Mouse (Mus musculus) intestine, embryonic 15.5 days (tissue): Measurements from ENCODE around the gene Gm5890. TPM values are rescaled to one million over a fixed set of nuclear protein-coding genes. Genes with fewer than 3 reads are reported as not detected.
"Not testable (repeated sequence)": the region's sequence is repeated elsewhere in the genome, so short reads cannot be mapped to it uniquely, and the experiment has no call there.

Experiments
- ATAC-seq: fragments of 200-750 bp; cut with Nextera tagmentation; 2 replicates; pipeline ENCODE4 v1.8.0; 2017; ENCODE audit warnings: moderate TSS enrichment, moderate library complexity
- H3K27ac ChIP-seq: fragments of 300-500 bp; sonication (generic); 2 replicates; pipeline ENCODE4 v1.5.1; 2015; ENCODE audit warnings: mild to moderate bottlenecking, inconsistent platforms
- H3K27me3 ChIP-seq: fragments of 300-500 bp; sonication (generic); replicated peaks from 2 replicates; pipeline ENCODE4 v1.6.1; 2015; ENCODE audit warnings: inconsistent platforms
- H3K36me3 ChIP-seq: fragments of 300-500 bp; sonication (generic); 2 replicates; pipeline ENCODE4 v1.6.1; 2015; ENCODE audit warnings: inconsistent platforms
- H3K4me1 ChIP-seq: fragments of 300-500 bp; sonication (generic); replicated peaks from 2 replicates; pipeline ENCODE4 v1.6.1; 2015; ENCODE audit warnings: inconsistent platforms
- H3K4me2 ChIP-seq: fragments of 300-500 bp; sonication (generic); replicated peaks from 2 replicates; pipeline ENCODE4 v1.6.1; 2015; ENCODE audit warnings: mild to moderate bottlenecking, inconsistent platforms
- H3K4me3 ChIP-seq: fragments of 300-500 bp; sonication (generic); replicated peaks from 2 replicates; pipeline ENCODE4 v1.5.1; 2015; ENCODE audit warnings: inconsistent platforms
- H3K9ac ChIP-seq: fragments of 300-500 bp; sonication (generic); 2 replicates; pipeline ENCODE4 v1.6.1; 2015; ENCODE audit warnings: inconsistent platforms
- H3K9me3 ChIP-seq: fragments of 300-500 bp; sonication (generic); 2 replicates; pipeline ENCODE4 v1.6.1; 2016; ENCODE audit warnings: inconsistent platforms
- WGBS: fragments of 180-500 bp; shearing (Covaris S2); methylation state at CpG from one replicate; pipeline ENCODE4 v1.1.7; 2015; 5-methylcytosine and 5-hydroxymethylcytosine counted together
- polyA plus RNA-seq: library from polyadenylated mRNA; unstranded; fragments of >200 nt; fragmentation: Nextera tagmentation; extraction: Ambion mirVana; gene quantifications from 2 replicates; pipeline ENCODE4 v1.2.1, GENCODE M21; 2015

The Gm5890 gene
- polyA plus RNA-seq = not detected in 2 replicates

- not testable (repeated sequence) for ATAC-seq, H3K4me1 ChIP-seq, H3K9me3 ChIP-seq, H3K4me2 ChIP-seq, H3K27ac ChIP-seq, H3K9ac ChIP-seq, H3K4me3 ChIP-seq, H3K27me3 ChIP-seq, H3K36me3 ChIP-seq
- no CpG with 5 or more reads among the region's 3 CpGs for WGBS
These were observed at the start of gene Gm5890 for GRCm38 (mm10) chr7:20262734-20263133. Gene Gm5890, minus strand, starts transcription at chr7:20262834.

- no CpG with 5 or more reads among the region's 2 CpGs for WGBS
- not testable (repeated sequence) for ATAC-seq, H3K36me3 ChIP-seq, H3K4me2 ChIP-seq, H3K27ac ChIP-seq, H3K4me1 ChIP-seq, H3K9ac ChIP-seq, H3K27me3 ChIP-seq, H3K9me3 ChIP-seq, H3K4me3 ChIP-seq
These were observed 28.9 kb downstream of the Gm5890 start, which contains the start of gene Gm4498 for GRCm38 (mm10) chr7:20233728-20234127. Gene Gm4498, minus strand, starts transcription at chr7:20233828.

Other genes with a start within 250 kb of the Gm5890 start
- gene Vmn1r91, start 163.2 kb downstream of the Gm5890 start, polyA plus RNA-seq = not detected in 2 replicates
- gene Gm16442, start 140.3 kb downstream of the Gm5890 start, polyA plus RNA-seq = not detected in 2 replicates
- gene Vmn1r93, start 123.7 kb downstream of the Gm5890 start, polyA plus RNA-seq = not detected in 2 replicates
- not detected in 2 replicates for gene Vmn1r94, start 94.5 kb downstream of the Gm5890 start, polyA plus RNA-seq
- not detected in 2 replicates for gene Vmn1r95, start 69.1 kb downstream of the Gm5890 start, polyA plus RNA-seq
- gene Gm6164, start 57.2 kb downstream of the Gm5890 start, polyA plus RNA-seq = not detected in 2 replicates
- not detected in 2 replicates for gene Gm4498, start 29.0 kb downstream of the Gm5890 start, polyA plus RNA-seq
- not detected in 2 replicates for gene Gm4133, start 71.2 kb upstream of the Gm5890 start, polyA plus RNA-seq
- not detected in 2 replicates for gene Gm5728, start 112.6 kb upstream of the Gm5890 start, polyA plus RNA-seq
- gene Vmn1r100, start 155.1 kb upstream of the Gm5890 start, polyA plus RNA-seq = not detected in 2 replicates
- not detected in 2 replicates for gene Vmn1r101, start 179.8 kb upstream of the Gm5890 start, polyA plus RNA-seq
- not detected in 2 replicates for gene Gm10670, start 212.1 kb upstream of the Gm5890 start, polyA plus RNA-seq
- gene Vmn1r103, start 247.7 kb upstream of the Gm5890 start, polyA plus RNA-seq = not detected in 2 replicates